Mouse (Mus musculus) layer of hippocampus, adult 2 months (tissue): Measurements from ENCODE around the gene Cars2. TPM values are rescaled to one million over a fixed set of nuclear protein-coding genes. Genes with fewer than 3 reads are reported as not detected.

Experiments
- DNase-seq, 2 experiments: peaks; one replicate each; pipeline ENCODE4 v3.0.0; 2022; ENCODE audit warnings: low spot score in 2 of 2
- H3K27ac ChIP-seq: fragments of 200-600 bp; 2 replicates; pipeline ENCODE4 v1.8.1; 2022
- H3K4me3 ChIP-seq: fragments of 200-600 bp; 2 replicates; pipeline ENCODE4 v1.8.1; 2022; ENCODE audit warnings: mild to moderate bottlenecking
- CTCF ChIP-seq: fragments of 200-600 bp; conservative IDR thresholded peaks from 2 replicates; pipeline ENCODE4 v1.8.1; 2022; ENCODE audit warnings: antibody characterized with exemption, mild to moderate bottlenecking, moderate library complexity
- long read RNA-seq, 2 experiments: library from polyadenylated mRNA; stranded (forward); transcript quantifications; one replicate each; pipeline ENCODE4 v2.0.0; 2021; ENCODE audit warnings: borderline mapping rate in 2 of 2
- total RNA-seq, 2 experiments: library from RNA; stranded (reverse); gene quantifications; 2 replicates each; pipeline ENCODE4 v1.2.3; 2021

Cars2 gene
- total RNA-seq, result 10 to 100 TPM; 22.7 to 26.5 TPM
- long read RNA-seq, experiment 1, partial matches to known transcripts, result 3 of 20 reads
- long read RNA-seq, experiment 1, other reads (novel, unspliced or antisense), result 14 of 20 reads
- long read RNA-seq, experiment 2, partial matches to known transcripts, result 2 of 23 reads
- long read RNA-seq, experiment 2, other reads (novel, unspliced or antisense), result 16 of 23 reads

DNA sequence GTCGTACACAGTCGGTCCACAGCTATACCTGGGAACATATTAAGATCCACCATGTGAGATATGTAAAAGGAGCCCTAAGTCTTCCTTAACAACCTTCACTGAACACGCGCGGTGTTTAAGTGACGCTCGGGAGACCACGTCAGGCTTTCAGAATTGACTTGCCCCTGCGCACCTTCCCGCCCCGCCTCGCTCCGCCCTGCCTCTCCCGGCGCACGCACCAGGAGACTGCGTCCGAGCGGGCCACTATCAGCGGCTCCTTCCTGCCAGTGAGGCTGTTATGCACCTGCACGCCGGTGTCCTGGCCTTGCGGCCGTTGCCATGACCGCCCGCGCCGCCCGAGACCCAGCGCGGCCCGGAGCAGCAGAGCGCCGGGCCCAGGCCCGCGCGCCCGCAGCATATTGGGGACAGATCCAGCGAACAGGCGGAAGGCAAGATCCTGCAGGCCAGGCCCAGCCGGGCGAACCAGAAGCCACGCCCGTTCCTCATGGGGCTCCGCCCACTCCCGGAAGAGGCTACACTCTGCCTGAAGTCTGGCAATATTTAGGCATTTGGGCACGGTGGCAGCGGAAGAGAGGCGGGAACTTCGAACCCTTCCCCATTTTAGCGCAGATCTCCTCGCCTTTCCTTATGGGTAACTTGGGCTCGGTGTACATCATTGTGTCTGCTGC lies at the start of gene Cars2:
Gene Cars2, minus strand, starts transcription at position 503 of the 668 bp plus-strand sequence.
- peak; percentile 86 to 88 for DNase-seq
- Histone ChIP-seq H3K27ac (peak within 1 kb of the TSS; percentile 94), H3K4me3 (peak within 1 kb of the TSS; percentile 64)
- no peak for TF ChIP-seq CTCF

DNA sequence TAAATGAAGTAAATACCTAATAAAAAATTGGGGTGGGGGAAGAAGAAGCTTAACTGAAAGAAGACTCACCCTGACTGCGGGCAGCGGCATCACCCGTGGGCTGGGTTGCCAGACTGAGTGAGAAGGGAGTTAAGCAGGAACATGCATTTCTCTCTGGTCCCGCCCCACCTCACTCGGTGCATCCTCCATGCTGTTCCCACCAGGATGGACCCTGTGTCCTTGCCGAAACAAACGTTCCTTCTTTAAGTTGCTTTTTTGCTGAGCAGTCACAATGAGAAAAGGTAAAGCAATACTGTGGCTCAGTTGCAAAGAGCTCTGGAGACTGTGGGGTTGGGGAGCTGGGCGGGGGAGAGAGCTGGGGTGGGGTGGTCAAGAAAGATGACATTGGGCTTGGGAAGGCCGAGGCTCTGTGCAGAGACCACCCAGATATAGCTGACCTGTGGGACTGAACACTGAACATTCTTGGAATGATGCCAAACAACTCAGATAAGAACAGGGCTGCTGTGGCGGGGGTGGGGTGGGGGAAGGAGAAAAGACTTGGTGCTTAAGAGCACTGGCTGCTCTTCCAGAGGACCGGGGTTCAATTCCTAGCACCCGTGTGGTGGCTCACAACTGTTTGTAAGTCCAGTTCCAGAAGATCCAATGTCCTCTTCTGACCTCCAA lies 42.8 kb upstream of the Cars2 start:
- no peak overlapping the region for H3K27ac ChIP-seq
- DNase-seq, result no peak
- TF ChIP-seq CTCF, result no peak
- H3K4me3 ChIP-seq, result no peak overlapping the region

DNA sequence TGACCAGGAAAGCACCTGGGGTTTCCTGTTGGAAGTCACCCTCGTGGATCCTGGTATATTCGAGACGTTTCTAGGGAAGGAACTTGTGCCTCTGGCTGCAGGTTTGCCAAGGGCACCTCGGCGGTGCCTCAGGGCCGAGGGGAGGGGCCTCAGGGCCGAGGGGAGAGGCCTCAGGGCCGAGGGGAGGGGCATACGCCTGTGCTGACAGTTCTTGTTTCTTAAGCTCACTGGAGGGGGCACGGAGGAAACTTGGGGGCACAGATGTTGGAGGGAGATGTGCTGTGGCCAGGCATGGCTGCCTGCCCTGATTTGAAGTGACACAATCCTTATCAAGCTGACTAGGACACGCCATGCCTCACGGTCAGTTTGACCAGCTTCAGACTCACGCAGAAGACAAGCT lies 41.7 kb upstream of the Cars2 start:
- no peak overlapping the region for H3K4me3 ChIP-seq
- no peak for DNase-seq
- TF ChIP-seq CTCF, result no peak
- no peak overlapping the region for H3K27ac ChIP-seq

DNA sequence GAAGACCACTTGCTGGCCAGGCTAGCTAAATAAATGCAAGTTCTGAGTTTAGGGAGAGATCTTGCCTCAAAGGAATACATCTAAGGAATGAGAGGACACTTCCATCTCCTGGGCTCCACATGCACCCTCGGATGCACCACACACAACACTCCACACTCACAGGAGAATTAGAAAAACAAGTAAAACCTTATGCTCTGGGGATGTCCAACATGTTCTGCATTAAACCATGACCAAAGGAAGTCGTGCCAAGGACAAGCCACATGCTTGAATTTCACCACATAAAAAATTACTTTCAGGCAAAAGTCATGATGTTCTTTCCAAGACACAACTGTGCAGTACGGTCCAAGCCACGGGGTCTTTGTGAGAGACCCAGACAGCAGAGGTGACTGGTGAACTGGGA lies 41.3 kb upstream of the Cars2 start:
- Histone ChIP-seq H3K27ac (no peak overlapping the region), H3K4me3 (no peak overlapping the region)
- DNase-seq, result no peak
- no peak for TF ChIP-seq CTCF

DNA sequence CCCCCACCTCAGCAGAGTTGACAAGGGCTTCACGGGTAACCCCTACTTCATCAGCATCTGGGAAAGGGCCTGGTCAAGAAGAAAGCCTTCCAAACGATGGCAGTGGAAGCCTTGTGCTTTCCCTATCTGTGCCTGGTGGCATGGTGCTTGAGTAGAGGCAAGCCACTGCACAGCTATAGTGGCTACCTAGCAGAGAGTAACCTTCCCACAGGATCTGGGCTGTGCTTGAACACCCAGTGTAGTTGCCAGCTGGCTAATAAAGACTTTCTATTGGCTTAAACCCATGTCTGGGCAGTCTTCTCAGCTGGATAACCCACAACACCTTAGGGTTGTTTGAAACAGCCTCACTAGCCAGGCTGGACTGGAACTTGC lies 35.8 kb upstream of the Cars2 start:
- TF ChIP-seq CTCF, result no peak
- DNase-seq, result no peak
- no peak overlapping the region for H3K27ac ChIP-seq

DNA sequence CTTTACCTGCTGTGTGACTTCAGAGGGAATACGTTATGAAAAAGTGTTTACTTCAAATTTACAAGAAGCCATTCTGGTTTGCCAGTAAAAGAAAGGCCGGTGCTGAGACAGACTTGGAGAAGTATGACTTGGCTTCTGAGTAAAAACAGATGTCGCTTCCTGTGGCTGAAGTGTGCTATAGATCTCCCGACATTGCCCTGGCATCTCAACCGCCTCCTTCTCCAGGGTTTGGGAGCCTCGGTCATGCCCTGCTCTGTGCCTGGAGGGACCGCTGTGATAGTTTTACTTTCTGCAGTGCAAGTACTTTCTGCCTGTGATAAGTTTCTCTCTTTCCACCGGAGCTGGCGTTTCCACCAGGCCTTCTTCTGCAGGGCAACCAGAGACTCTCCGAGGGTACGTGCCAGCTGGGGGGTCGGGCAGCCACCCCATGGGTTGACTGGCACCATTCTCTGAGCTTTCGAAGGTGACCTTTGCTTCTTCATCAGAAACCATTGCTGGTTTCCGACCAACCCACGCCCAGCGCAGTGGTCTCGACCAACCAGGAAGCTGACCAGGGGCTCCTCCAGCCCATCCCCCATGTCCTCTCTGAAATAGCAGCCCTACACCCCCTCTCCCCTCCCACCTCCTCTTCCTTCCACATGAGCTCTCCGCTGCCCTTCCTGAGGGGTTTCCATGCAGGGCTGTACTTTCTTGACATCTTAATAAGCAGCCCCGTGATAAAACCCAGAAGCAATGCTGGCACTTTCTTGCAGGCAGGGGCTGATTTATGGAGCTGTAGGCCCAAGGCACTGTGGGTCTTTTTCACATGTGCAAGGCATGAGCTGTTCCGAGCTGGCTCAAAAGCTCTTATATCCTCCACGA lies 35.2 kb upstream of the Cars2 start:
- DNase-seq, result no peak
- Histone ChIP-seq H3K4me3 (no peak overlapping the region), H3K27ac (no peak overlapping the region)
- no peak for TF ChIP-seq CTCF

More for the DNA sequence above, 35.8 kb upstream of the Cars2 start:
- H3K4me3 ChIP-seq, result no peak overlapping the region

DNA sequence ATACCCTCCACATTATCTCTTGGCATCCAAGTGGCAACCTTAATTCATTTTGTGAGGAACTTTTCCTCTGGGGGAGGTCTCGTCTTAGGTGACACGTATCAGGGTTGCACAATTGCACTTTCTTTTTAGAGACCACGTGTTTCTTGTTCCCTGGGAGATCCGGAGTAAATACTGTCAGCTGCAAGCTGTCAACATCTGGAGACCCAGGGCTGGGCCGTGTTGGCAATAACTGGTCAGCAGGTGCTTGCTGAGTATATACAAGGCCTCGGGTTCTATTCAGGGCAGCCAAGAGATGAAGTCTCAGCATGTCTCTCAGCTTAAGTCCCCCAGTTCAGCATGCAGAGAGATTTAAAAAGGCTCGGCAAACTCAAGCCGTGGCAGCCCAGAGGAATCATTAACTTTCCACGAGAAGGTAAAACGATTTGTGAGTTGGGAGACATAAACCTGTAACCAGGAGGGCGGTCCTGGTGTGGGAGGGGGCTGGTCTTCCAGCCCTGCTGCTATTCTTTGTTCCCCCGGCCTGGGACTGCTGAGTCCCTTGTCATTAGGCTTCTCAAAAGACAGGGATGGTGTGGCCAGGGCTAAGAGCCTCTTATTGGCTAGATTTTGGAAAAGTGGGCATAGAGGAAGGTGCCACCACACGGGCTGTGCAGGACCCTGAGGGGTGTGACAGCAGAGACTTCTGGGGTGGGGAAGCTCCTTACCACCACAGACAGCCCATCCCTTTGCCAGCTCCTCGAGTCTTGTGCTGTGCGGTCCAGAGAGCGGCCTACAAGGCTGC lies 25.2 kb upstream of the Cars2 start:
- no peak for DNase-seq
- H3K27ac ChIP-seq, result no peak overlapping the region
- TF ChIP-seq CTCF, result no peak
- no peak overlapping the region for H3K4me3 ChIP-seq

DNA sequence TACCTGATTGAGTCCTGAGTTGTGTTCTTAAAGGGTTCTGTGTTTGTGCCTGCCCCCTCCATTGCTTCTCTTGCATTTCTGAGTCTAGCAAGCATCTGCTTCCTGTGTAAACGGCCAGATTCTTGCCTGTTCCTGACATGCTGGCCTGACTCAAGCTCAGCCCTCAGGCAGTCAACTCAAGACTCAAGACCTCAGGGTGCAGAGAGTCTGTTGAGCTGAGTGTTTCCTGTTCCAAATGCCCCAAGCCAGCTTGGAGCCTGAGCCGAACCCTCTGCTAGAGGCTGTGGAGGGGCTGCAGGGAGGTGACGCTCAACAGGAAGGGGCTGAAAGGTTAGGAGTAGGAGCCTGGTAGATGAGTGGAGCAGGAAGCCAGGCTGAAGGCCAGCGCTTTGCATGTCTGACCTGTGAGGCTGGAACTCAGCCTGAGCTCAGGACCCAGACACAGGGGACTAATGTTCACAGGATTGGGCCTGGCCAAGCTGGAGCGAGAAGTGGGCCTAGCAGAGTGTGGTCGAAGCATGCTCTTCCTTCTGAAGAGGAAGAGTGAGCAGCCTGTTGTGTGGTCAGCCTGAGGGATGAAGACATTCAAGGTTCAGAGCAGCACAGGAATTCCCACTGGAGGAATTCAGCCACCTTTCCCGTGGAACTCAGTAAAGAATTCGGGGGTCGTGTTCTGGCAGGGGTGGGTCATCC lies 24.5 kb upstream of the Cars2 start:
- H3K27ac ChIP-seq, result no peak overlapping the region
- no peak for DNase-seq
- TF ChIP-seq CTCF, result no peak

DNA sequence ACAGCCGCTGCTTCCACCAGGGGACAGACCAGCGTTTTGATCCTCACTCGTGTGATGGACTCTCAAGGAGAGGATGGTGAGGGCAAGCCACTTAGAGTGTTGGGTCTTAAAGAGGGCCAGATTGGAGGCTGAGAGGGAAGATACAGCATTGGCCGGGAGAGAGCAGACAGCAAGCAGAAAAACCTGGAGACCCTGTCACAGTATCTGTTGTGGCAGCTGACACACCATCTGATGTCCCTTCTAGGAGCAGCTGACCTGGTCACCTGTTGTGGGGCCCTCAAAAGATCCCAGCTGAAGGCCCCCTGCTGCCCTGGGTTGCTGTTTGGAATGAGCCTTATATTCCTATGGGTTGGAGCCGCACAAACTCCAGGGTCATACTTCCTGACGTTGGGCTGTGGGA lies 21.8 kb upstream of the Cars2 start:
- no peak overlapping the region for H3K4me3 ChIP-seq
- no peak overlapping the region for H3K27ac ChIP-seq
- TF ChIP-seq CTCF, result no peak
- DNase-seq, result no peak

More for the DNA sequence above, 24.5 kb upstream of the Cars2 start:
- H3K4me3 ChIP-seq, result no peak overlapping the region

DNA sequence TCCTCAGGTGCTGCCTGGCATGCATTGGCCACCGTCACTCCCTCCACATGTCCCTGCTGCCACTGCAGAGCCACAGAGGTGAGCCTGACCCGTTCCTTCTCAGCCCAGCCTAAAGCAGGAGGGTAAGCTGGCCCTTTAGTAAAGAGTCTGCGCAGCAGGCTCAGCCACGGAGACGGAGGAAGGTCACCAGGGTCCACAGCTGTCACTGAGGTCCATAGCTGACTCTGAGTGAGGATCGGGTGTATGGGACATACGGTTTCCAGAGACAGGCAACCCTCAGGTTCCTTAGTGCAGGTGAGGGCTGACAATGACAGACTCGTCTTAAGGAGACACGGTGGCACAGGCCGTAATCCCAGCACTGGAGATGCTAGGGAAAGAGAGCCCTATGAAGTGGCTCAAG lies 21.4 kb upstream of the Cars2 start:
- no peak overlapping the region for H3K27ac ChIP-seq
- no peak for TF ChIP-seq CTCF
- no peak for DNase-seq
- H3K4me3 ChIP-seq, result no peak overlapping the region

DNA sequence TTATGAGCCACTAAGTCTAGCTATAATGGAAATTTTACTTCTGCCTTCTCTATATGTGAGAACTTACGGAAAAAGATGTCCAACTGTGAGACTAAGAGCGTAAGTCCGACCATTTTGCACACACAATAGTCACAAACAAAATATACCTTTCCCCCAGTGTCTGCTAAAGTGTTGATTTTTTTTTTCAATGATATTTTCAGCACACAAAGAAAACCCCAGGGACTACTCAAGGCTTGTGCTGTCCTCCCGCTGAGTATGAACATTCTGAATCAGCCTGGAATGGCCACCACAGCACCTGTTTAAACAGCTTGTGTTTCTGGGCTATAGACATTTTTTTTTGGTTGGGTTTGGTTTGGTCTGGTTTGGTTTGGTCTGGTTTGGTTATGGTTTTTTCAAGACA lies 20.2 kb upstream of the Cars2 start:
- no peak overlapping the region for H3K27ac ChIP-seq
- DNase-seq, result no peak
- H3K4me3 ChIP-seq, result no peak overlapping the region
- no peak for TF ChIP-seq CTCF
